Mouse (Mus musculus): ENCODE measurements around the gene Lhfpl2.
A peak's percentile ranks its signal among the peaks of the same experiment; 100 is the strongest.

Lhfpl2 gene

DNA sequence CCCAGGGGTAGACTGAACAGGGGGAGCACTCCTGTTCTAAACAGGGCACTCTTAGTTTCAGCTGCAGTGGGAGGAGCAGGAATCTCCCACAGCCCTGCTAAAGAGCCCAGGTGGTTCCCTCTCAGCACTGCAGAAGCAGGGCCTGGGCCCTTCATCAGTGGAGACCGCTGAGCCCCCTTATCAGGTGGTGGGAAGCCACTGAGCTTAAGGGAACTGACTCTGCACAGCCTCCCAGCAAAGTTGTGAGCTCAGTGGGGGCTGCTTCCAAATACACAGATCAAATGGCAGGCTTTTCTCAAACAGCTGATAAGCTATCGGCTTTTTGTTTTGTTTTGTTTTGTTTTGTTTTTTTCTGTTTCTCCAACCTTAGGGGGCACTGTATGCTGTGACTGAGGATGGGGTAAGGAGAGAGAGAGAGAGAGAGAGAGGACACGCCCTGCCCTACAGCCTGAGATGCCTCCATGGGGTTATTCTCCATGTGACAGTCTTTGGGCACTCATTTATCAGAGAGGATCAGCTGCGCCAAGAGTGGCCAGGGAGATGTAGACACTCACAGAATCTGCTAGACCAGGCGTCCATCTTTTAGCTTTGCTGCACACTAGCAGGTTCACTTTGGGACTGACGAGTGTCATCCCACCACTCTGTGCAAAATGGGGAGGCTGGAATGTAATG is 117.9 kb downstream of the Lhfpl2 start:
- DNase-seq: peak; percentile 18 to 40

DNA sequence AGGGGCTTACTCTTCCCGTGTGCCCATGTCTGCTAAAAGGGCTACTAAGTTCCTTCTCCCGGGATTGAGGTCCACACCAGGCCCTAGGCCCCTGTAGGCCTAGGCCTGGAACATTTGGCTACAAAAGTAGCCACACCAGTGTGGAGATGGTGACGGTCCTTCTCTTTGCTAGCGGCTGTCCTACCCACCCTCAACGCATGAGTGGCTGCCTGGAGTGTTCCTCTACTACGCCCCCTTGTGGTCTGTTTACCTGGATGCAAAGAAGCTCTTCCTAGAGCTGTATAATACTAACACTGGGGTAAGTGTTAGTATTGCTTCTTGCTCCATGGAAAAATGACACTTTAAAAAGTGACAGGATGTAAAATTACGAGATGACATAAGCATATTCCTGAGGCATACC is 119.6 kb downstream of the Lhfpl2 start:
- peak in 1 of 2 experiments; percentile 24 for DNase-seq

DNA sequence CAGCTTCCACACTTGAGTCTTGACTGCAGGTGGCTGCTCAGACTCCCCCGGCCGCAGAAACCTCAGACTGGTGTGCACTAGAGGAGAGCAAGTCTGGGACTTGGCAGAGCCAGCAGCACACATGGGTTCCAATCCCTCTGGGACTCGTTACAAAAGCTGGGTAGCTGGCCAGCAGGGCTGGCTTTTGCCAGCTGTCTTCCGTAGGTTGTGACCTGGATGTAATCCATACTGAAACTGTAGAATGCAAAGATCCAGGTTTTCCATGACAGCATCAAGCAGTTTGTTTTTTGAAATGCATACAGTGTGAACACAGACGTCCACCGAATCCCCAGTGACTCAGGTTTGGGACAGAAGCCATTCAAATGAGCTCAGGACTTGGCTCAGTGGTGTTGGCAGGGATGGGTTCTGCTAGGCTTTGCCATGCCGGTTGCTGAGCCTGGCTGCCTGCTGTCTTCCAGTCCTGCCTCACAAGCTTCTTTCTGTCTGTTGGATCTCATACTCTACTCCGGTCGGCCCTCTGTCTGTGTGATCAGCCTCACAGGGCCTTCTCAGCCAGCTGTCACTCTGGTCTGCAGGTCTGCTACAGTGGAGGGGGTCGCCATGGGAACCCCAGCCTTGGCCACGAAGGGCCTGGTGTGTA is 120.9 kb downstream of the Lhfpl2 start:
- peak; percentile 17 to 41 for DNase-seq

DNA sequence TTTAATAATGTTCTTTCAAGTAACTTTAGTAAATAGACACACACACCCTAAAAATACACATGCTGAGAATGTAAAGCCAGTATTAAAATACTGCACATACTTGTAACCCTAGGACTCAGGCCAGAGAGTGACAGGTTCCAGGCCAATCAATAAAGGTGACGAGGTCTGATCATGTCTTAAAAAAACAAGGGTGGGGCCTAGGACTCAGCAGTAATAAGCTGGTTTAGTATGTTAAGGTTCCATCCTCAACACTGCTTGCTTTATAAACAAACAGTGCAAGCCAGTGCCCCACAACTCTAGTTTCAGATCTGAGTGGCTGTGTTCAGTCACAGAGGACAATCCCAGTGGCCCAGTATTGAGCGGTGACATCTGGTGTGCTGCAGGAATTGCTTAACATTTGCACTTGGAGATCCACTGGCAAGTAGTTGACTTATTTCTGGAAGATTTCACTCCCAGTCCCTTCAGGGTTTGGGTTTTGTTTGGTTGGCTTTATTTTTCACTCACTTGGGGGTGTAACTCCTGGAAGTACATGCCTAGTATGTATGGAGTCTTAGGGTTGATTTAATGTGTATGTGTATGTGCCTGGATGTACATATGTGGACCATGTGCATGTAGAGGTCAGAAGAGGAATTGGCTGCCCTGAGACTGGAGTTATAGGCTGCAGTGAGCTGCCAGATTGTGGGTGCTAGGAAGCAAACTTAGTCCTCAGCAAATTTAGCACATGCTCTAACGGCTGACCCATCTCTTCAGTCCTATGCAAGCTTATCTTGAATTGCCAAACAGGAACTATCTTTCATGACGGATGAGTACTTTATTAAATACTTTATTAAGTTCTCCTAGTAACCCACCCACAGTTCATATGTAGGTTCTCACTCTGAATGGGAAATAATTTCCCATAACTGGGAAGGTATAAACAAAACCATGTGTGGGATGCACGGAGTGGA is 123.2 kb downstream of the Lhfpl2 start:
- no peak for DNase-seq

DNA sequence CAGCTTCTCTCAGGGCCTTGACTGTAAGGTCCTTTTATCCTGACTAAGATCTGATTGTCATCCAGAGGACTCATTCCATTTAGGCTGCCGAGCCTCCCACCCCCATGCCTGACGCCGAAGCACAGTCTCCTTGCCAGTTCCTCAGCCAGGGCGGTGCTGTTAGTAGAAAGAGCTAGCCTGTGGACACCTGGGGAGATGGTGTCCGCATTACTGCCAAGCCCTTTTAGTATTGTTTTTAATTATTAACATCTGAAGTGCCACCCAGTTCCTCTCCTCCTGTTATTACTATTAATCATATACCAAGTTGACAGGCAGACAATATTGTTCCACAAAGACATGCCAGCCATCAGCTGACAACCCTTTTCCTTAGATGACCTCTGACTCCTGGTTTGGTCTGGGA is 124.4 kb downstream of the Lhfpl2 start:
- DNase-seq: no peak

DNA sequence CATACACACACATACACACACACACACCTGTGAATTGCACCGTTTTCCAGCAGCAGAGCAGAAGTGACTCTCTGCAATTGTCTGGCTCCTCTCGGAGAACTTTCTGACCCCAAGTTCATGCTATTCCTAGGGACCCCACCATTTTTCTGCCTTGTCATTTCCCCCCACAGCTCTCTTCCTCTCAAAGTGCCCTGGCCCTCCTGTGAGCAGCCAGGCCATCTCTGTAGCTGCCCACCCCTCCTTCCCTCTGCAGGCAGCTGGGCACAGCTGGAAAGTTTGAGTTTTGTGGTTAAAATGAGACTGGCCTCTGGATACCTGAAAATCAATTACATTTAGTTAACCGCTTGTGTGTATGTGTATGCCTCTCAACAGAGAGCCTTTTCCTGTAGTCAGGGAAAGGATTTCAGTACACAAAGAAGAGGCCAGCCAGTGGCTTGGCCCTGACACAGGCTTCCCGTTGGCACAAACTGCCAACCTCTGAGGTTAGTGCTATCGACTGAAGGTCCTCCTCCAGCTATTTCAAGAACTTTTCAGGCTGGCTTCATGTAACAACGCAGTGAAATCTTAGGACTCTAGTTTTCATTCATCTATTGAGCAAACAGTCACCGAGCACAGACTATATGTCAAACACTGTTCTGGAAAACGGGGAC is 125.9 kb downstream of the Lhfpl2 start:
- DNase-seq: no peak

DNA sequence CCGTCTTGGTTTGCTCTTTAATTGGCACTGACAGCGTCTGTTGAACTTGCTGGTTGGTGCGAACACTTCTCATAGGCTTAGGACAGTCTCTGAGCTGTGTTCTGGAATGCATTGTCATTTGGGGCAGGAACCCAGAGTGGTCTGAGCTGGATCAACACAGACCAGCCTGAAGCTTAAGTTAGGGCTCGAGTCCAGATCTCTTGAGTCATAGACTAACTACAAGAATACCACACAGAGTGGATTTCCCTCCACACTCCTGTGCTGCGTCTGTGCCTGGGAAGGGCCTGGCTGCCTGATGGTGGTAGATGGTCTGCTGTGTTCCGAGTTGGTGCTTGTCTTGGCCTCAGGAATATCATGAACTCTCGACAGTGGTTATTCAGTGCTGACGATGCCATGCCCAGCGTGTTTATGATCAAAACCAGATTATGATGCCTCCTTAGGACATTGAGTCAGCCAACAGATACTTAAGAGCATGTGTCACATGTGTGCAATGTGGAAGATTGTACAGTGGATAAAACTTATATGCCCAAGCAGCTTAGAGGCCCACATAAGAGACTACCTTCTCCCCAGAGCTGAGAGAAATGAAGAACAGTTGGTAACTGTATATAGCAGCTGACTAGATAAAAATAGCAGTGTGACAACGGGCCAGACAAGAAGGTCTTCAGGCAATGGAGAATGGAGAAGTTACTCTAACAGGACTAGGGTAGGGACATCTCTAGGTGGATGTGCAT is 127.3 kb downstream of the Lhfpl2 start:
- no peak for DNase-seq

DNA sequence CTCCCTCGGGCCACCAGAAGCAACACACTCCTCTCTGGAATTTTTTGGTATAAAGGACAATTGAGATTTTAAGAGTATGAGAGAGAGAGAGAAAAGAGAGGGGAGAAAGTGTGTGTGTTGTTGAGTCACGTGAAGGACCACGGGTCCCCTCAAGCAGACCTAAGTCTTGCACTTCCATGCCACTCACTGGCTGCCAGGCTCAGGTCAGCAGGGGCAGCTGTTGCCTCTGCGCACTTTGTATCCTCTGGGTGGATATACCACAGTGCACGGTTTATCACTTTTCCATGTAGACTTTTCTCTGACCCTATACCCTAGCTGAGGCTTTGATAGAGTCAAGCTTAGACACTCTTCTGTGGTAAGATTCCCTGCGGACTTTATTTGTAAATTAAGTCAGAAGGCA is 128.0 kb downstream of the Lhfpl2 start:
- no peak for DNase-seq

DNA sequence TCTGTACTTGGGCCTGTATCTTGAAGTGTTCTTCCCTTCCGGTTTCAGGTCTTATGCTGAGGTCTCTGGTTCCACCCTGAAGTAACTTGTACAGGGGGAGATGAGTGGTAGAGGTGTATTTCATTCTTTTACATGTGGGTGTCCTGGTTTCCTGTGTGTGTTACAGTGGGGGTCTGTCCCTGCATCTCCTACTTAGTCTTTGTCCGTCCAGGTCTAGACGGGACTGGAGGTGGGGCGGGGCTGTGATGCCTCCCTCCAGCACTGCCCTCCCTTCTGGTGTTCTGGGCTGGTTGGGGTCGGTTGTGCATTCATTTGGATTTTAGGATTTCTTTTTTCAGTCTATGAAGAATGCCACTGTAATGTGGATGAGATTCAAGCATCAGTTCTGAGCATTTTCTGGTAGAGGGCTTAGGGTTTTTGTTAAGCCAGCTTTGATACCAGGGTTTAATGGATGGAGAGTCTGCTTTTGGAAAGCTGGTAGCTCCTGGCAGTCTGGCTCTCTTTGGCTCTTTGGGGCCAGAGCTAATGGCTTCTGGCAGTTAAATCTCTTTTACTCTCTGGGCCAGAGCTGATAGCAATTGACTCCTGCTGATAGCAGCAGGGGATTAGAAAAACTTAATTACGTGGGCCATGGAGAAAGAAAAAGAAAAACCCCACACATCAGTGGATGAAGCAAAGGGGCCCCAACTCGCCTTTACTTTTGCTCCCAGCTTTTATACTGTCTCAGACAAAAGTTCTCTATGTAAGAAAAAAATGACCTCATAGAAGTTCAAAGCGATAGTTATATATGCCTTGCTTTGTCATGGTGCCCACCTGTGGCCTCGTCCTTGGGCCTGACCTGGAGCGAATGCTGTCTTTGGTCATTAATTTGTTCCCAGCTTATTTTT is 130.8 kb downstream of the Lhfpl2 start:
- no peak for DNase-seq

DNA sequence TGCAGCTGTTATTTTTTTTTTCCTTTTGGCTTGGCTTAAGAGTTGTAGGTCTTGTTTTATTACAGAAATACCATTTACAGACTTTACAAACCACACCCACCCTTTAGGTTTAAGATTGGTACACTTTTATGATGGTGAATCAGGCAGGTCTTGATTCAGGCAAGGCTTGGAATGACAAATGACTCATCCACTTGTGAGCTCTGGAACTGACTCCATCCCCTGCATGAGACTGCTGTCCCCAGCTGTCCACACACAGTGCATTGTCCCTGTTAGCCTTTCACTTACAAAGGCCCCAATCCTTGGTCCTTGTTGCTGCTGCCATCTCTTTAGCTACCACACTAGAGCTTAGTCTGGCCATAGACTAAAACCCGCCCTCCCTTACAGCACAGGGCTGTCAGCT is 132.8 kb downstream of the Lhfpl2 start:
- DNase-seq: no peak

DNA sequence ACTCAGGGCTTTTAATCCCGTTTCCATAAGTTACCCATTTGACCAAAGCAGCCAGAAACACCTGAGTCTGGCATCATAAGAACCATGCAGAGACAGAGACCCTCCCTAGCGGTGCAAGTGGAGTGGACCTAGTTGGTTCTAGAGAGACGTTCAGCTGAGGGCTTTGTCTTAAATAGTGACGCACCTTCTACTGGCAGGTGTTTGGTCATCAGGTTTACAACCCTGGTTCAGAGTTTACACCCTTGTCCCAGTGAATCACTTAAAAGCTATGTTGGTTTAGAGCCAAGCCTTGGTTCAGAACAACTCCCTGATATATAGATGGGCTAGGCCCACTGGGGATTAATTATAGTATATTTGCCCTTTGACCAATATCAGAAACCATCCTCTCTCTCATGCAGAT is 135.6 kb downstream of the Lhfpl2 start:
- DNase-seq: no peak

DNA sequence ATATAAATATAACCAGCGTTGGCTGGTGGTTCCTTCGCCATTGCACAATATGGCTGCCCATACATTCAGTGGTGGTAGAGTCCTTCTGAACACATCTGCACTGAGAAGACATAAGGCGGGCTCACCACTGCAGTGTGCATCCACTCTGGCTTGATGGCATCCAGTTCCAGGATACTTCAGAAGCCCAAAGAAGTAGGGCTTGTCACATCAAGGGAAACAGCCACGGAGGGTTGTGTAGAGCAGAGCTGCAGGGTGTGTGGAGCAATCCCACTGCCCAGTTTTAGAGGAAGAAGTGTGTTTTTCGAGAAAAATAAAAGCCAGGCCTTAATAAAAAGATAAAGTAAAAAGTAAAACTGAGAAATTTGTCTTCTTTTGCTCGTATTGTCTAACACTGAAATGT is 141.0 kb downstream of the Lhfpl2 start:
- DNase-seq: no peak

DNA sequence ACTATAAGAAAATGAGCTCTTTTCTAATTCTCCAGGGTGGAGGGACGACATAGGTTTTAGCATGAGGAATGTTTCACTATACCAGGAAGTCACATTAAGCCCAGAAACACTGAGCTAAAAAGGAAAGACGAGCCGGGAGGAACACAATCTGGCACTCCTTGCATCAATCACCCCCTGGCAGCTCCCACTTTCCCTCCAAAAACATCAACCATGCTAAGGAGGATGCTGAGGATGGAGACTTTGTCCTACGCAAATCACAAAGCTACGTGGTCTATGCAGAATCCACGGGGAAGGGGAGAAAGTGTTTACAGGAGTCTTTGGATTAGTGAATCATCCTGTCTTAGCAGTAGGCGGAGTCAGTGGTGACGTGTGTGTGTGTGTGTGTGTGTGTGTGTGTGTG is 142.2 kb downstream of the Lhfpl2 start:
- DNase-seq: no peak

DNA sequence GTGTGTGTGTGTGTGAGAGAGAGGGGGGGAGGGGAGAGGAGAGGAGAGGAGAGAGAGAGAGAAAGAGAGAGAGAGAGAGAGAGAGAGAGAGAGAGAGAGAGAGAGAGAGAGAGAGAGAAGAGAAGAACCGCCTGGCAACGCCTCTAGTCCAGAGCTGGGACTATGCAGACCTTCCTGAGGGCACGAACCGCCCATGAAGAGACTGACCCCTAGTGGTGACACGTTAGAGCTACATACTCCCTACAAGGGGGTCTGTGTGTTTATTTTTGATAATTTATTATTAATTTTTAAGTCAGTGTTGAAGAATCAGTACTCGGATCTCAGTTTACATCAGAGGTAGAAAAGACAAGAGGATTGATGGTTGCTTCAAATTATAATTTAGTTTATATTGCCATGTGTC is 147.6 kb downstream of the Lhfpl2 start:
- DNase-seq: peak; percentile 13 to 19

DNA sequence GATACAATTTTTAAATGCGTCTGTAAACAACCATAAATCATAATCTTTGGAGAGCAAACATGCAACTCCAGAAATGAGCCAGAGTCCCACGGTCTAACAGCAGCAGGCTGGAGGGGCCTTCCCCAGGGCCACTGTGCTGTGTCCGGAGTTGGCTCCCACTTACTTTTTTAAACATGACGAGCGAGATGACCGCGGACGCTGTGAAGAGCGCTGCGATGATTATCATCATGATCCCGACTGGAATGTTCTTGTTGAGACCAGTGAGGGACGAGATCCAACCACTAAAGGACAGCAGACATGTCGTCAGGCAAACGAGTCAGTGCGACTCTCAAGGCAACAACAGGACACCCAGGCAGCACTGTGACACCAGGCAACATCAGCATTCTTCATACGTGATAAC is 150.4 kb downstream of the Lhfpl2 start:
- no peak for DNase-seq

DNA sequence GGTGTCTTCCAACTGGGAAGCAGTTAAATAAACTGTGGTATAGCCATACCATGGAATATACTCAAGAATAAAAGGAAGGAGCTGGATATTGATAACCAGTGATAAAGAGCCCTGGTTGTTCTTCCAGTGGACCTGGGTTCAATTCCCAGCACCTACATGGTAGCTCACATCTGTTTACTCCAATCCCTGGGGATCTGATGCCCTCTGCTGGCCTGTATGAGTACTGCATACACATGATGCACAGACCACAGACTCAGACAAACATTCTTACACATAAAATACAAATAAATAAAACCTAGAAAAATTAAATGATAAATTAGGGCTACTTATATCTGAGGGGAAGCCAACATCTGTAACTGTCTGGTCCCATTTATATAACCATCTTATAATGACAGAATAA is 151.3 kb downstream of the Lhfpl2 start:
- no peak for DNase-seq

DNA sequence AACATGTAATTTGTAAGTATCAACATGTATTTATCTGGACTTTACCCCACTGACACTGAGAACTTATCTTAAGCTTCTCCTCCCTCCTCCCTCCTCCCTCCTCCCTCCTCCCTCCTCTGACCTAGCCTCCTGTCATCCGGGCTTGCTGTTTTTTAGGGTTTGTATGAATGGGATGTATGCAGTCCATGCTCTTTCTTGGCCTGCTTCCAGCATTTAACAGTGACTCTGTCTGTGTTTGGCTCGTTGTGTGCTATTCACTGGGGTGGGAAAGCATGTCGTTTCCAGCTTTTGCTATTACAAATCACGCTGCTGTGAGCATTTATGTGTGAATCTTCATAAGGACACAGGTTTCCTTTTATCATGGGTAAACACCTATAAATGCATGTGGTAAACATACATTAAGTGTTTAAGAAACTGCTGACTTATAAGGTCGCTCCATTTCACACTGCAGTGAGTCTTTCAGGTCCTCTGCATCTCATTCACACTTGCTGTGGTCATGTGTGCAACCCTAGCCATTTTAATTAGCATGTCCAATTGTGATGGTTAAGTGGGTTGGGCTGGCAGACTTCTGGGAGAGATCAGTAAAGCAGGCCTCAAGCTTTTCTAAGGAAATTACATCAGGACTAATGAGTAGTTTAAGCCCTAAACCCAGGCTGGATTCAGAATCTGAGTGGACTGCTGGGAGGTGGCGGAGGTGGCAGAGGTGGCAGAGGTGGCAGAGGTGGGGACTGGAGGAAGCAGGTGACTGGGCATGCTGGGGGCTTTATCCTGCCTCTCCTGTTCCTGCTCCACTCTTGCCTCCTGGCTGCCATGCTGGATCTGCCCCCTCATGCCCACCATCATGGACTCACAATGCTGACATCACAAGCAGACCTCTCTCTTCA is 153.9 kb downstream of the Lhfpl2 start:
- no peak for DNase-seq

DNA sequence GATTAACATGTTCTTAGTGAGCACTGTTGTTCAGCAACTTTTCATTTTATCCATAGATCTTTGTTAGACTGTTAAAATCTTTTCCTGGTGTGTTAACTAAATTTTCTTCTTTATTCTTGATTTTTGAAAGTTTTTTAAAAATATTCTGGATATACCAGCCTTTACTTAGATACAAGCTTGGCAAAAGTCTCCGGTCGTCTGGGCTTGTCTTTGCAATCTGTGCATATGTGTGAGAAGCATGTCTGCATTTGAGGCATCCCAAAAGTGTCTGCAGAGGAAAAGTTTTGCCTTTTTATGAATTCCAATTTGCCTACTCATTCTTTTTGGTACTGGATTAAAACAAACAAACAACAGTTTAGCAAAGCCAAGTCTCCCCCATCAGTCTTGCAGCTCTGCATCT is 154.6 kb downstream of the Lhfpl2 start:
- no peak for DNase-seq

DNA sequence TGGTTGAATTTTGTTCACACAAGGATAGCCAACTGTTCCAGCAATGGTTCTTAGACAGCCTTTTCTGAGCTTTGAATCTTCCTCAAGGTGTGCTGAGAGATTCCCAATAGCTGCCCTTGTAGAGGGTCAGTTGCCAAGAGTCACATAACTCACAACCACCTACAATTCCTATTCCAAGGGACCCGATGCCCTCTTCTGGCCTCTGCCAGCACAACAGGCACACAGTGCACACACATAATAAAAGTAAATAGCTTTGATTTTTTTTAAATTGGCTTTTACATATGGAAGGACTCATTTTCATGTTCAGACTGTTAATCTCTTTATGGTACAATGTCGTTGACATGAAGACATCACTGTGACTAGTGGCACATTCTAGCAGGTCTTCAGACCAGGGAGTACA is 155.1 kb downstream of the Lhfpl2 start:
- DNase-seq: no peak

DNA sequence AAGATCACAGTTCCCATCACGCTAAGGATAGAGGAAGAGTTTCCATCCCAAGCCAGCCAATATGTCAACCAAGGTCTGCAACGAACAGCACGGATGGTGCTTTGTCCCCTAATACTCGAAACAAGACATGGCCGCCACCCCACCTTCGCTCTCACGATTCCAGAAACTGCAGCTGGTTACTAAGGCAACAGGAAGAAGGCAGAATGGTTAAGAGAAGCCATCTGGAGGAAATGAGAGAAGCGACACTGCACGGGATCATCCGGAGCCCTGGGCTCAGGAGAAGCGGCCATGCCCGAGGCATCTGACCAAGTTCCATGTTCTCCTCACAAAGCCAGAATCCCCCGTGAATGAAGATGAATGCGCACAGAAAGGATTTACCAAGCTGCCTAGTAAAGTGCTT is 166.0 kb downstream of the Lhfpl2 start:
- no peak for DNase-seq
